Mouse (Mus musculus) frontal cortex, postnatal 25 days (tissue): ENCODE data around the gene Myo1d.
A peak's percentile ranks its signal among the peaks of the same experiment; 100 is the strongest.

Source experiments
- DNase-seq, 2 experiments: peaks; one replicate each; pipeline ENCODE4 v3.0.0; 2022; ENCODE audit warnings: low spot score in 2 of 2

Myo1d gene

DNA sequence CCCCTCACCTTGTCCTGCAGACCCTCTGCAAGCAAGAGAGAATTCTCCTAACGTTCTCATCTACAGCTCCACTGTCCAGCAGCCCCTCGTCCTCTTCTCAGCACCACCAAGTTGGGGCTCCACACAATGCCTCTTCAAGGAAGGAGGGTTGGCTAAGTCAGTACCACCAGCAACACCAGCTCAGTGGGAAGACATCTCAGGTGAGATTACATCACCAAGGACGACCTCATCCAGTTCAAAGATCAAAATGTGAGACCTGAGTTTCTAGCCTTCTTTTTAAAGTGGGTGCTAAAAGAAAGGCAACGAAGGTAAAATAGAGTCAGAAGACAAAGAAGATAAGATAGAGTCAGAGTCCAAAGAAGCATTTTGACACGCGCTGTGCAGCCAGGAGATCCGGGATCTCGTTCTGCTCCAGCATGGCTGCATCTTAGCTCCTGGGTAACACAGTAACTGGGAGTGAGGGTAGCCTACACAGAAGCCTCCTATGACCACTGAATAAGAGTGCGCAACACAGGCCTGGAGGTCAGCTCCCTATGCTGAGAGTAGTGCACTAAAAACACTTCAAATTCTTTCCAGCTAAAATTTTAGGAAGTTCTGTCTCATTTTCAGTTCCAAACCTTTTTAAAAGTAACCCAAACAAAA is 56.3 kb downstream of the Myo1d start:
- no peak for DNase-seq

DNA sequence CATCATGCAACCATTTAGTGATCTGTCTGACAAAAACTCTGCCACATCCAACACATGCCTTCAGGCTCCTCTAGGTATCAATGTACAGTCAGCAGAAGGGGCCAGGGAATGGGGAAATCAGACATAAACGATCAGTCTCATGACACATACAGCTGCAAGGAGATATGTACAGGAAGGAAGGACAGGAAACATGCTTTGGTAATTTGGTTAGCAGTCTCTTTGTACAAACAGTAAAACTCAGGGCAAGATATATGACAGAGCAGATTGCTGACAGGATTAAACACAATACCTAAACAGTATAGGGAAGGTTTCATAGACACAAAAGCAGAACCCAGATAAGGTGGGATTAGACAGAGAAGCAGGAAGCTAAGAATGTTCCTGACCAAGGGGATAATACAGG is 60.8 kb downstream of the Myo1d start:
- no peak for DNase-seq

DNA sequence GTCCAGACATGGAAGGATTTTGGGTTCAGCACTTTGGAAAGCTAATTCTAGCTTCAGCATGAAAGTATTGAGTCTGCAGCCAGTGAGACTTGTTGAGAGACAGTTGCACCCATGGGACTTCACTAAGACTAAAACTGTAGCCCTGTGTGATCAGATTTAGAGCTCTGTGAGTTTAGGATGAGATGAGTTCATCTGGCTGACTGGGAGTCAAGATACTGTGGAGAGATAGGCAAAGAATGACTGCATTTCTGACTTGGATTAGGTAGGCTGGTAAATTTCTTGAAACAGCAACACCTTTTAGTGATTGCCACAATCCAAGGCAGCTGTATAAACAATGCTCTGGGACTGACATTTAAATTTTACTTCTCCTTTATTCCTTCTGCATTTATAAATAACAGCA is 61.8 kb downstream of the Myo1d start:
- no peak for DNase-seq

DNA sequence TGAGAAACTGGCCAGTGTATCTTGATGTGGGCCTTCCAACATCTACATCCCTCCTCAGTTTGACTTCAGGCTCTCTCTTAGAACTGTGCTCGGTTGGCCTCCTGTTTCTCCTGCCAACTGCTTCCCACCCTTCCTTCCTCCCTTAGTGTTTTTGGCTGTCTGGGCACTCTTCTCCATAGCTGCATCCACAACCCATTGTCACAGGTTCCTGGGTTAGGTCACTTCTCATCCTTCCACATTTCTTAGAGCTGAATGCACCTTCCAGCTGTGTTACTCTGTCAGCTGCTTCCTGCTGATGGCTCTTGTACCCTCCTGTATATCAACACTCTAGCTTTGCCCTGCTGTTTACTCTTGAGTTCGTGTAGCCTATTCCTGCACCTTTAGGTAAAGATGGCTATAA is 64.7 kb downstream of the Myo1d start:
- no peak for DNase-seq

DNA sequence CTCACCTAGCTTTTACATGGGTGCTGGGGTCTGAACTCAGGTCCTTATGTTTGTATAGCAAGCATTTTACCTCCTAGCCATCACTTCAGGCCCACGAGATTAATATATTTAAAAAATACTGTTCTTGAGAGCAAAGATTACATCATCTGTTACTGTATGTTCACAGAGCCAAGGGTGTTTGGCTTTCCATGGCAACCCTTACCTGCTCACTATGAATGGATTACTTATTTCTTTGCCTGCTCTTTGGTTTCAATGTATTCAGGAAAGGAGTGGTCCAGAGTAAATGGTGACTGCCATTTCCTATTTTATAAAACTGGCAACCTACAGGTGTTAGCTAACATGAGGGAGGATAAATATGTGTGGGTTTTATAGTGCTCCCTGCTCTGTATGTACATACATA is 66.1 kb downstream of the Myo1d start:
- no peak for DNase-seq

DNA sequence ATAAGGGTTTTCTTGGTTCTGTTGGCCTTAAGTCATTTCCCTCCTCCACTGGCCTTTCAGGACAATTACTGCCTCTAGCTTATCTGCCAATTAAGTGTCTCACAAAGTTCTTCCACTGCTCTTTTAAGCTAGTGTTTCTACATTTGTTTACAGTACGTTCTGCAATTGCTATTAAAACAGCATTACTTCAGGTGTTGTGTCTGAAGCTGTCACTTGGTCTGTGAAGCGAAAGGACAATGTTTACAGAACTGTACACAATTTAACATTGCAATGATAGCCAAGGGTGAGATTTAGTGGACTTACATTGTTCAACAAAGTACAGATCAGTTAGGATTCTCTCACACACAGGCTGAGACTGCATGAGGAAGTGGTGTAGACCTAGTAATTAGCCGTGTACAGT is 67.6 kb downstream of the Myo1d start:
- DNase-seq, result no peak

DNA sequence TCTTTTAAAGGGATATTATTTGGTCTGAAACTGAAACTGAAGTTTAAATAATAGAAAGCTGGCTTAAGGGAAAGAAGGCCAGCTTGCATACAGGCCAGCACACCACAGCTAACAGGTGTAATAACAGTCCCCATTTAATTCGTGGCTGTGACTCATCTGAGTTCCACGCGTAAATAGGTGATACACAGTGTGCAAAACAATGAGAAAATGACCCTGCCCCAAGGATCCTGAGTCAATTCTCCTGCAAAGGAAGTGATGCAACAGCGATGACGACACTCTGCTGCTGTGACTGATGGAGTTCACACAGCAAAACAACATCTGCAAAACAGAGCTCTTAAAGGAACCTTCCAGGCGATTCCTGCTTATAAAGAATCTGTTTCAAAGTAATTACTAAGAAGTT is 68.5 kb downstream of the Myo1d start:
- no peak for DNase-seq

DNA sequence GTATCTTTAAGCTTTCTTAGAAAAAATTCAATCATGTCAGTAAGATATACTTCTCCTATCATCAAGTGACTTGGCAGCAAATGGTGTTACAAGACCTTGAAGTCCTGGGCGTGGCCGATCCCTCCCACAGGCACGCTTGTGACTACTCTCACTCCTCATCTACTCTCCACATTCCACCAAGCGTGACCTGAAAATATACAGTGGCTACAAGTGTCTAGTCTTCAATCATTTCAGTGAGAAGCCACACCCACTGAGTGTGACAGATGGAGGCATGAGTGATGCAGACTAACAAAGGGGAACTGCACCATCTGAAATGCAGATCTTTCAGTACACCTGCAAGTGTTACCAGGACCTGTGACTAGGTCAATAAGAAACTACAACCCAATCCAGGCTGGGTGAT is 79.2 kb downstream of the Myo1d start:
- no peak for DNase-seq

DNA sequence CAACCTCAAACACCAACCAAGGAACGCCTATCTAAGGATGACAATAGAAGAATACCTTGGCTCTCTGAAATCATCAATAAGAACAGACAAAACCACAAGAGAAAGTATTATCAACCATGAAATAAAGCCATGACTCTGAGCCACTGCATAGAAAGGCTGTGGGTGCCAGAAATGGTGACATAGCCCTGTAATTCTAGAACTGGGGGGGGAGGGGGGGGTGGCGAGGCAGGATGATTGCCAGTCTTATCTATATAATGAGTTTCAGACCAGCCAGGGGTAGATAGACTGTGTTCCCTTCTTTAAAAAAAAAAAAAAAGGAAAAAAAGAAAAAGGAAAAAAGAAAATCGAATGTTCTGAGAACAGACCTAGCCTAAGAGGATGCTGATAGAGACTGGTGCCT is 81.1 kb downstream of the Myo1d start:
- no peak for DNase-seq

DNA sequence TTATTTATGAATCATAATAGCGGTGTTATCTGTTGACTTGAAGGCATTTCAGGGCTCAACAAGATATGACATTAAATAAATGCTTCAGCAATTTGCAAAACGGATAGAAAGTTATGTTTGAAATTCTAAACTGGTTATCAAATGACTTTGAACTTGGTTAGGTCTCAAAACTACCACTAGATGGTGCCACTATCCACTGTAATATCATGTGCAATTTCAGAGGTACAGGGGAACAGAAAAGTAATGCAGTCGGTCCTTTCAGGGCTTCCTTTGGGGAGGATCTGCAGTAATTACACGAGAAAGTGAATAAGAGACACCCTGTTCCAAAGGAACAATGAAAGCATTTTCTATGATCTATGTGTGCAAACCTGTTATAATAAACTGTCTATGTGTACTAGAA is 83.5 kb downstream of the Myo1d start:
- no peak for DNase-seq

DNA sequence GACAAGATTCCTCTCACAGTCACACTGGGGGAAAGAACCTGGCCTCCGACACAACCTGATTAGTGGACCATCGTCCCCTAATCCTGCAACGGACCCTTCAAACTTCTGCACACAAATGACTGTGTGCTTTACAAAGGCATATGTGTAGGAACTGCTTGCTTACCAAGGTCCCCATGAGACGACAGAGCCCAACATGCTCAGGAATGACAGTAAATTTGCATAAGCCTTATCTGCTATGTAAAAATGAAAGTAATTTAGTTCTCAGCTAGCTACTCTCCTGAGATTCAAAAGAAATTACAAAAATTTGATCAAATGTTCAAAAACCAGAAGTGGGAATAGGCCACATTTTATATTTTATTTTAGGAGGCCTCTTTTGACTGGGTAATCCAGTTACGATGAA is 95.2 kb downstream of the Myo1d start:
- DNase-seq, result no peak

DNA sequence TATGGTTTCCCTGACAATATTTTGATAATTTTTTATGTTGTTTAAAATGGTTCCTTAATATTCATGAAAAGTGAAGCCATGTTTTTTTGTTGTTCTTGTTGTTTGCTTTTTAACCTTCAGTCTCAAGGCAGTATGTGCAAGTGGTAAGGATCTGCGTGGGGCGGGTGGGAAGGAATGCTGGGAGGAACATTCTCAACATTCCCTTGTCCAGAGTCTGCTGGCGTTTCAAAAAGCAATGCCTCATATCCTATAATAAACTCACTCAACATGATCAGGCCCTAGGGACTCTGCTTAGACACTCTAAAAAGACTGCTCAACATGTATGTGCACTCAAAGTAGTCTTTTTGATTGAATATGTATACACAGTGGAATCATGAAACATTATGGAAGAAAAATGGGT is 97.1 kb downstream of the Myo1d start:
- no peak for DNase-seq

DNA sequence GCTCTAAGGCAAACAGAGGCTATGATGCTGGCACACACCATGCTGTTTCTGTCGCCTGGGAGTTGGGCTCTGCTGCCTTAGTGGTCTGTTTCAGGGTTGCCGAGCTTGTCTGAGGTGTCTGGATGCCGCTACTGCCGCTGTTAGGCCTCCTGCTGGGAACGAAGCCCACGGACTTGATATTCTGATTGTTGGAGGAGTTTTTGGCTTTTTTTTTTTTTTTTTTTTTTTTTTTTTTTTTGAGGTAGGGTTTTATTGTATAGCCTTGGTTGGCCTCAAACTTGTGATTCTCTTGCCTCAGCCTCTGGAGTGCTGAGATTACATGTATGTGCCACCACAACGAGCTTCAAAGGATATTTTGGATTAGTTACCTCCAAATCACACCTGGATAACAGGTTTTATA is 106.8 kb downstream of the Myo1d start:
- DNase-seq, result no peak

DNA sequence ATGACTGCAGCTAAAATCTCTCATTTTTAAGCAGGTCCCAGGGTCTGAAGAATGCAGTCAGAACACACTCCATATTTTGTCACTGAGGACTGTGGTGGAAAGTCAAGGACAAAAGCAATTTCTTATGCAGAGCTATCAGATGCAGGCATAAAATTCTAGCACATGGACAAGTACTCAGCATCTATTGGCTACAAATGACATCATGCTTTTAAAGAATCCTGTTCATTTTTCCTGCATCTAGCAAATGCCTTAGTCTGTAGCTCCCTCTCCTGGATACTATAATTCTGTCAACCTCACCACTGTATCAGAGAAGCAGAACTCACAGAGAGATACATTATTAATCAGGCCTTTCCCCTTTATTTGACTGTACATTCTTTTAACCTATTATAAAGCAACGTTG is 109.4 kb downstream of the Myo1d start:
- DNase-seq, result peak in 1 of 2 experiments; percentile 27

DNA sequence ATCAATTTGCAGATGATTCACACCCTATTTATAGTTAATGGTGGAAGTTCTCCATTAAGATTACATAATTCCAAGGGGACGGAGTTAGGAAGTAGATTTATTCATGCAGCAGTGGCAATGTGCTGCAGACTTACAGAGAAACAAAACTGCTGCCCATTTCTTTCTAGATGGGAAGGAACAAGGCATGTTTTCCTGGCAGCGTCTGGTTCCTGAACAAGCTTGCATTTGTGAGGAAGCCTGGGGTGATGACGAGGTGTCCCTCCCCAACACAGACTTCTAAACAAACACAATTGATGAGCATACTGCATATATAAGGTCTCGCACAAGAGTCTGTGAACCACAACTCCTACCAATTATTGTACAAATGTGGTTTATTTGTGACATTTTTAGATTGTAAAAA is 109.9 kb downstream of the Myo1d start:
- no peak for DNase-seq

DNA sequence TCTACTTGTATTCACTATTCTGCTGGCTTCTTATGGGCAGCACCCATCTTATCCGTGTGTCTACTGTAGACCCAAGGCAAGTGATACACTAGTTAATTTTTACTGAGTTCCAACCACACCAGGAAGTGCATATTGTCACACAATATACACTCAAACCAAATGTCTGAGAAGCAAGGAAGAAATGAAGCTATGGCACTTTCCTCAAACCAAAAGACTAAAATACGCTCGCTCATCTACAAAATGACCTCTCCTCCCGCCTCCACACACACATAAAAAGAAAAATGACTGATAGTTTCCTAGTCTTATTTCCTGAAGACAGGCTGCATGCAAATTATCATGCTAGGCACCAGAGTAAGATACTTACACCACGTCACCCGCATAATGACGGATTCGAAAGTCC is 113.6 kb downstream of the Myo1d start:
- no peak for DNase-seq

DNA sequence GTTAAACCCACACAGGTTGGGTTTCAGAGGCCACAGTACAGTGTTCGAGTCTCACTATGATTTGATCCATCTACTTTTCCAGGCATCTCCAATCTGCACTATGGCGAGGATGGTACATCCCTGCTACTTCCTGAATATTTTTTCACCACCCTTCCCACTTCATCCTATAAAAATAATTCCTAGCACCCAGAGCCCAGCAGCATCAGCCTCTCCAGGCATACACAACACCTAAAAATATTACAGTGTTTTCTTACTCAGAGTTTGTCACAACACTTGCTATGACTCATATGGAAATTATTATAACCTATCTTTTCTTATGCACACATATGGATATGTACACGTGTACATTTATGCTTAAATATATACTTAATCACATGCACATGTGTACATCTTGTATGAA is 115.6 kb downstream of the Myo1d start:
- DNase-seq, result no peak

DNA sequence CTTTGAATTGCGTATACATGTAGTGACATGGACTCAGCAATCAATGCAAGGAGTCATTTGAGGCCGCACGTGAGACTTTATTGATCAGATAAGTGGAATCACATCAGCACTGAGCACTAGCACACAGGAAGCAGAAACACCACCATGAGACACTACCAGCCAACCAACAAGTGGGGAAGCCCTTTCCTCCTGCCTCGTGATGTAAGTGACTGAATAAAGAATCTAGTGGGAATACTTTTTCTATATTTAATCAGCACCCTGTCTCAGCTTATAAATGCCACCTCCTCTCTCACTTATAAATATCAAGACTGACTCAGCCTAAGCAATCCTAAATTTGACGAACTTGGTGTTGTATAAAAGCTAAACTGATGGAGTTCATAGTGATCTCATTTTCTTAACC is 134.7 kb downstream of the Myo1d start:
- DNase-seq, result no peak

DNA sequence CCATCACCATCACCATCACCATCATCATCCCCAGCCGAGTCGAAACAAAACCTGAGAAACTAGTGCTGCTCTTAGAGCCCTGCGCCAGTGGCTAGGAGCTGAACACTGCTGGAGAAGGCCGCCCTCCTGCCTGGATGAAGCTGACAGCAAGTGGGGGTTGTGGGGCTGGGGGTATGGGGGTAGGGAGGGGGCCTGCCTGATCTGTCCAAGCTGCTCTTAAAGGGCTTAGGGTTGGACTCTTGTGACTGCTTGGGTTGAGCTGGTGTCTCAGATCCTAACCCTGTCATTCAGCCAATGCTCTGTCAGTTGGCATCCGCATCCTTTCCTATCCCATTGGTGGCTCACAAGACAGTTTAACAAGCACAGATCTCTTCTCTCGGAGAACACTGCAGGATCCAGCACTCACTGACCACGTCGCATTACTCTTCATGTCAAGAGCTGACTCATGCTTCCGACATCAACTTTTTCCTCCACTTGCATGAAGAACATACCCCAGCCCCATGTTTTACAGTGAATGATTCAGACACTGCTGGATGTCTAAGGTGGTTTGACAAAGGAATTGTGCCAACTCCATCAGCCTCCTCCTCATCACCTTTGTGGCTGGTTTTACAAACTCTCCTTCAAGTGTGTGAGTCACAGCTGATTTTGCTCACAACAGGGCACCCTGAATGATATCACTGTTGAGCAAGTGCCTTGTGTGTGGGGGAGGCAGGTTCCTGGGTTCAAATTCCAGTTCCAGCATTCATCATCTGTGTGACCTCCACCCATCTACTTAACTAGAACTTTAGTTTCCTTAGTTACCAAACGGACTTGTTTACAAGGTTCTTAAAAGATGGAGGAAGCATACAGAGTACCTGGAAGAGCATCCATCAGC is 150.6 kb downstream of the Myo1d start:
- DNase-seq, result no peak

DNA sequence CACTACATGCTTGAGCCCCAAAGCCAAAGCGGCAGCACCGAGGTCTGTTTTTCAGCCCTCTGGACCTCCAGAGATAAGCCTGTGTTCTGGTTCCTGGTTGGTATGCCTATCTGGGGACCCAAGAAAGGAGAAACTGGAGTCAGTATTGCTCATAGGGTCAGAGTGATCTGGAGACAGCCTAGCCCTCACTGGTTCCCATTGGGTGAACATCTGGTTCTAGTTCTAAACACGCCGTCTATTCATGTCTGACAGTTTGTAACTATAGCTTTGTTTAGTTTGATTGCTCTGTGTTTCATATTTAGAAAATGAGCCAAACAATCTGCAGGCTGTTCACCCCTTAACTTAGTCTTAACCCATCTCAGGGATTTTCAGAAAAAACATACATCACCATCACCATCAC is 151.2 kb downstream of the Myo1d start:
- DNase-seq, result no peak

DNA sequence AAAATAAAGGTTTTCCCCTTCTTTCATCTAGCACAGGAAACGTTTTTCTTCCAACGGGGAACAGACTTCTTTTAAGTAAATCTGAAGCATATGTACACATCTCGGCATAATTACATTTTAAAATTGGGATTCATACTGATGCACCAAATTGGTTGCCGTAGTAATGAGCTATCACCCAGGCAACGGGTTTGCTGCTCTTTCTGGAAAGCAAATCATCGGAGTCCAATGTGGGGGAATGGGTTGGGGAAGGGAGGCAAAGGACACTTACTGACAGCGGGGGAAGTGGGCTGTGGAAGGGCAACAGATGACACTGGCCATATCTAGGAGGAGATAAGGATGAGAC is 156.8 kb downstream of the Myo1d start:
- peak in 1 of 2 experiments; percentile 30 for DNase-seq

DNA sequence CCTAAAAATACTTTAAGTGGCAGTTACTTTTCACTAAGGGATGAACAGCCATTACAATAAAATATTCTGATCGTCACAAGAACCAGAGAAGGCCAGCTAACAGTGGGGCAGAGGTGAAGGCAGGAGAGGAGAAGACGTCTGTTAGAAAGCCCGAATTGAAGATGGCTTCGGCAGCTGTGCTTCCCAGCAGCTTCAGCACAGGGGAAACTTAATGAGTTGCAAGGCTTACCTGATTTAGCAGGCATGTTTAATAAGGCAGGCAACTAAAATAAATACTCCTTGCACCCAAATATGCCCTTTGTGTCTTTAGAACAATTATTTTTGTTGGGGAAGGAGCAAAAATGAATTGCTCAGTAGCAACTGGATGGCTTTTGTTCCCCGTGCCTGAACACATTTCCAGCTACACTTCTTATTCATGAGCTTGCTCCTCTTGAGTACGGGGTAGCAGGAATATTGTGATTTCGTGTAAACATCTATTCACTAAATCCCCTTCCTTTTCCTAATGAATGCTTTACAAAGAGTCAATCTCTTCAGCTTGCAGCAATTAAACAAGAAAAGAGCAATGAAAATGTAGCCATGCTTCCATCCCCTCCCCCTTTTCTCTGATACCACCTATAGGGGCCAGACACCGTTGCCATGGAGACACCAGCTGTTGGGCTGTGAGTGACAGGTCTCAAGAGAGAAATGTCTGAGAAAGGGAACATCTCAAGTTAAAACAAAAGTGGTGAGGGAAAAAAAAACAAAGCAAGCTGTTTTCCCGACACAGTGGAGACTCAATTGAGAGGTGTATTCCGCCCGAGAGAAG is 157.4 kb downstream of the Myo1d start:
- no peak for DNase-seq
